In the genomic region with DNA sequence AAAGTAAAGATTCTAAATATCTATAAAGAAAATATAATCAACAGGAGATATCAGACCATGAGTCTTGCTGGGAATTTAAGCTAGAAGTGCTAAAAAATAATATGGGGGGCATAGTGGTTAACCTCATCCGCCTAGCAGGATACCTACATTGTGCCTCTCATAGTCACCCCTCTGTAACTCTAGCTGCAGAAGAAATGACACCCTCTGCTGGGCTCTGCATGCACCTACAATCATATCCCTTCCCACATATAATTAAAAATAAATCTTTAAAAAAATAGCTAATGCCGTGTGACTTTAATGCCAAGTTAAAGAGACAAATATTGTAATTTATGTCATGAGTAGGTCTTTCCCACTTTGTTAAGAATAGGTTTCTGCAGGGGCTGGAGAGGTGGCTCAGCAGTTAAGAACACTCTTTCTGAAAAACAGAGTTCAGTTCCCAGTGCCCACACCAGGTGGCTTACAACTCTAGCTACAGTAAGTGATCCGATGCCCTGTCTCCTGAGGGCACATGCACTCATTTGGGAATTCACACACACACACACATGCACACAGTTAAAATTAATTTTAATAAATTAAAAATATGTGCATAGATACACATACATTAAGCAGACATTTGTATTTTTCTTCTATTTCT, we compare ENCODE assay signal across 15 mouse cellular contexts. TPM values are rescaled to one million over a fixed set of nuclear protein-coding genes. Genes with fewer than 3 reads are reported as not detected.
DNase-seq lines count a peak whose midpoint lies in the region; ATAC-seq and TF ChIP-seq lines count a peak whose summit lies in the region.
"Had no signal": no experiment of that assay in that cellular context is flagged by ENCODE, and none has a peak within 500 bp of the region (broad histone marks: within the 10 kb centered on the region; RNA-seq: fewer than 3 reads in every experiment).

No protein-coding gene starts in this region.

- peak; percentile 29; the same call in 1 of the 2 replicates for TF ChIP-seq CTCF in gastrocnemius, adult 2 months (IDR thresholded peaks at IDR 0.05)
- peak; percentile 15; the same call in 1 of the 2 replicates for TF ChIP-seq CTCF in lung, embryonic 14.5 days (IDR thresholded peaks at IDR 0.05; ENCODE audit: low read depth)

- 70% methylated on average over 3 of the region's 3 CpGs for WGBS in lung, embryonic 14.5 days

- no peaks in the 10 kb centered on the region for H3K27me3 ChIP-seq in lung, embryonic 14.5 days (ENCODE audit: insufficient read depth, low read length)
- H3K27me3 ChIP-seq: stomach, embryonic 15.5 days had no signal

- DNase-seq in gastrocnemius, adult 2 months, result no peak
- no peak for DNase-seq in gastrocnemius, postnatal 25 days
- DNase-seq in lung, embryonic 14.5 days, result no peak
- no peak for DNase-seq in lung, postnatal 36 days
- peak; percentile 13 for DNase-seq in MN1 (ENCODE audit: low spot score)
- DNase-seq in adrenal gland, postnatal 14 days, result no peak
- DNase-seq in adrenal gland, postnatal 10 days, result no peak
- DNase-seq: cerebellum, adult 8-10 months; heart, postnatal 36 days; kidney, adult 9 months; right cerebral cortex, postnatal 14 days had no signal

- no peak for ATAC-seq in lung, embryonic 14.5 days (ENCODE audit: insufficient read depth)
- ATAC-seq in megakaryocyte-erythroid progenitor cell, adult 5-6 weeks (replicated peaks; ENCODE audit: low FRiP score, low TSS enrichment, poor library complexity, severe bottlenecking), result peak; percentile 51; the same call in 1 of the 2 replicates

- intact Hi-C loops in gastrocnemius, adult 2 months (cut with DNase I), result loop anchor here (5.0 kb wide), 1 partner anchor 172 kb away; no protein-coding TSS in a partner anchor

- no peak overlapping the region for H3K4me2 ChIP-seq in lung, embryonic 14.5 days
- H3K4me2 ChIP-seq: stomach, embryonic 15.5 days had no signal

- no peak overlapping the region for H3K4me3 ChIP-seq in gastrocnemius, adult 2 months
- H3K4me3 ChIP-seq in lung, embryonic 14.5 days (ENCODE audit: low read depth, low read length), result no peak overlapping the region
- H3K4me3 ChIP-seq: embryonic facial prominence, embryonic 10.5 days; stomach, embryonic 15.5 days had no signal

- 0 out of 2 replicates have a peak, but pooled peaks cover 4% of the 10 kb centered on the region for H3K4me1 ChIP-seq in lung, embryonic 14.5 days (ENCODE audit: insufficient read depth)

- no peaks in the 10 kb centered on the region for H3K9me3 ChIP-seq in lung, embryonic 14.5 days (ENCODE audit: low read depth, low read length)
- H3K9me3 ChIP-seq: embryonic facial prominence, embryonic 10.5 days; stomach, embryonic 15.5 days had no signal

- H3K36me3 ChIP-seq in lung, embryonic 14.5 days (ENCODE audit: insufficient read depth), result no peaks in the 10 kb centered on the region
- H3K36me3 ChIP-seq: embryonic facial prominence, embryonic 10.5 days; stomach, embryonic 15.5 days had no signal

- H3K9ac ChIP-seq in lung, embryonic 14.5 days, result no peak overlapping the region
- H3K9ac ChIP-seq: liver, embryonic 14.5 days; stomach, embryonic 15.5 days had no signal

- no peak overlapping the region for H3K27ac ChIP-seq in gastrocnemius, adult 2 months
- H3K27ac ChIP-seq in lung, embryonic 14.5 days (ENCODE audit: low read depth), result no peak overlapping the region
- H3K27ac ChIP-seq: embryonic facial prominence, embryonic 10.5 days; liver, embryonic 14.5 days; stomach, embryonic 15.5 days had no signal

RNA-seq across cellular contexts. Expression of a gene that starts 2.7 kb away (rescaled TPM):
- total RNA-seq in gastrocnemius, adult 2 months (2021), result 10 to 100 TPM in 1 of 2 experiments, 1 to 10 TPM in 1; 8.8 to 11.0 TPM
- 1 to 10 TPM; 7.8 to 8.2 TPM for total RNA-seq in gastrocnemius, postnatal 25 days (2021)
- polyA plus RNA-seq in lung, embryonic 14.5 days (2014; fragmentation: Nextera tagmentation; extraction: Ambion mirVana), result 8.1 and 8.5 TPM in 2 replicates
- total RNA-seq in megakaryocyte-erythroid progenitor cell, adult 5-6 weeks (2014; fragmentation: Nextera tagmentation), result 14.4 and 19.2 TPM in 2 replicates
- 2.8 and 5.4 TPM in 2 replicates for total RNA-seq in megakaryocyte-erythroid progenitor cell, adult 5-6 weeks (2017)
- total RNA-seq in adrenal gland, postnatal 14 days (2021), result 46.2 and 51.9 TPM in 2 replicates
- 10 to 100 TPM; 41.5 to 56.3 TPM for total RNA-seq in adrenal gland, postnatal 10 days (2021)

RNA-seq across cellular contexts. Expression of a gene that starts 21.1 kb away (rescaled TPM):
- total RNA-seq in gastrocnemius, adult 2 months (2021), result 1 to 10 TPM; 1.1 to 1.2 TPM
- total RNA-seq in gastrocnemius, postnatal 25 days (2021), result 1 to 10 TPM in 1 of 2 experiments, under 1 TPM in 1; 0.87 to 1.1 TPM
- polyA plus RNA-seq in lung, embryonic 14.5 days (2014; fragmentation: Nextera tagmentation; extraction: Ambion mirVana), result 11.4 and 13.3 TPM in 2 replicates
- total RNA-seq in megakaryocyte-erythroid progenitor cell, adult 5-6 weeks (2014; fragmentation: Nextera tagmentation), result 13.4 and 16.8 TPM in 2 replicates
- total RNA-seq in megakaryocyte-erythroid progenitor cell, adult 5-6 weeks (2017), result 16.5 and 20.0 TPM in 2 replicates
- total RNA-seq in adrenal gland, postnatal 14 days (2021), result 3.7 and 4.4 TPM in 2 replicates
- 1 to 10 TPM; 4.4 TPM for total RNA-seq in adrenal gland, postnatal 10 days (2021)

RNA-seq across cellular contexts. Expression of a gene that starts 27.4 kb away (rescaled TPM):
- total RNA-seq in gastrocnemius, adult 2 months (2021), result under 1 TPM in 1 of 2 experiments, not detected in 1; 0.17 TPM
- under 1 TPM; 0.18 to 0.29 TPM for total RNA-seq in gastrocnemius, postnatal 25 days (2021)
- not detected in 2 replicates for polyA plus RNA-seq in lung, embryonic 14.5 days (2014; fragmentation: Nextera tagmentation; extraction: Ambion mirVana)
- total RNA-seq in megakaryocyte-erythroid progenitor cell, adult 5-6 weeks (2014; fragmentation: Nextera tagmentation), result not detected in 2 replicates
- not detected in 2 replicates for total RNA-seq in megakaryocyte-erythroid progenitor cell, adult 5-6 weeks (2017)
- total RNA-seq in adrenal gland, postnatal 14 days (2021), result 2.0 and 10.2 TPM in 2 replicates
- 1 to 10 TPM; 2.0 to 2.1 TPM for total RNA-seq in adrenal gland, postnatal 10 days (2021)
- total RNA-seq: heart, postnatal 36 days had no signal
- polyA plus RNA-seq: embryonic facial prominence, embryonic 10.5 days; liver, embryonic 14.5 days had no signal

RNA-seq across cellular contexts. Expression of a gene that starts 48.4 kb away (rescaled TPM):
- 1 to 10 TPM; 4.4 to 5.0 TPM for total RNA-seq in gastrocnemius, adult 2 months (2021)
- total RNA-seq in gastrocnemius, postnatal 25 days (2021), result 1 to 10 TPM; 3.4 to 4.6 TPM
- 13.6 and 14.5 TPM in 2 replicates for polyA plus RNA-seq in lung, embryonic 14.5 days (2014; fragmentation: Nextera tagmentation; extraction: Ambion mirVana)
- total RNA-seq in megakaryocyte-erythroid progenitor cell, adult 5-6 weeks (2014; fragmentation: Nextera tagmentation), result 7.5 and 8.5 TPM in 2 replicates
- 4.1 and 8.3 TPM in 2 replicates for total RNA-seq in megakaryocyte-erythroid progenitor cell, adult 5-6 weeks (2017)
- 8.5 and 10.0 TPM in 2 replicates for total RNA-seq in adrenal gland, postnatal 14 days (2021)
- 1 to 10 TPM; 7.6 to 9.9 TPM for total RNA-seq in adrenal gland, postnatal 10 days (2021)

RNA-seq across cellular contexts. Expression of a gene that starts 53.1 kb away (rescaled TPM):
- total RNA-seq in gastrocnemius, adult 2 months (2021), result 1 to 10 TPM; 6.7 to 8.5 TPM
- 1 to 10 TPM; 6.1 to 7.2 TPM for total RNA-seq in gastrocnemius, postnatal 25 days (2021)
- 7.9 and 8.8 TPM in 2 replicates for polyA plus RNA-seq in lung, embryonic 14.5 days (2014; fragmentation: Nextera tagmentation; extraction: Ambion mirVana)
- total RNA-seq in megakaryocyte-erythroid progenitor cell, adult 5-6 weeks (2014; fragmentation: Nextera tagmentation), result 6.9 and 7.6 TPM in 2 replicates
- 1.1 and 6.5 TPM in 2 replicates for total RNA-seq in megakaryocyte-erythroid progenitor cell, adult 5-6 weeks (2017)
- 7.8 and 11.3 TPM in 2 replicates for total RNA-seq in adrenal gland, postnatal 14 days (2021)
- total RNA-seq in adrenal gland, postnatal 10 days (2021), result 1 to 10 TPM; 7.3 to 9.2 TPM
